Mouse (Mus musculus): ENCODE measurements around the gene Cry2.

DNA sequence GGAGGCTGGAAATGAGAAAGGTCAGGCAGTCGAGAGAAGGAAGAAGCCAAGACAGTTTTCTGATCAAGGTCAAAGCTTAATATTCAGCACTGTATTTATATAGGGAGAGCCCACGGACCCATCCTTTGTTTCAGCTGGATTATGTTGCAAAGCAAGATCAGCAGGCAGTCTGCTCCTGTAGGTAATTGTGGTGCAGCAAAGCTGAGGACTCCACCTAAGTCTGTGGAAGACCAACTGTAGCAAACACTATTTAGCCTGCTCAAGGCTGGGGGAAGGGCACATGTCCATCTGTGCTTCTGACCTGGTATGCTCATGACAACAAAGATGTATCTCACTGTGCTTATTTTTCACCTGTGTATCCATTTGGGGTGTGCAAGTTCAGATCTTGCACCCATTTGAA is 41.9 kb upstream of the Cry2 start:
- TF ChIP-seq CTCF (conservative IDR thresholded peaks at IDR 0.05; ENCODE audit: low read length) (no peak), NANOG (IDR thresholded peaks at IDR 0.05; ENCODE audit: borderline replicate concordance, low read length) (no peak)
